Mouse (Mus musculus) thymus, adult 2 months (tissue): ENCODE data around the gene Xpo1. TPM values are rescaled to one million over a fixed set of nuclear protein-coding genes. Genes with fewer than 3 reads are reported as not detected.

Experiments used
- DNase-seq: peaks from one replicate; pipeline ENCODE4 v3.0.0; 2021
- H3K27ac ChIP-seq: fragments of 200-500 bp; 2 replicates; pipeline ENCODE4 v1.5.1; 2012; ENCODE audit warnings: low read length, control low read depth; ENCODE audit not compliant: control insufficient read depth, insufficient read depth
- H3K27me3 ChIP-seq: fragments of 200-500 bp; 2 replicates; pipeline ENCODE4 v1.6.1; 2012; ENCODE audit warnings: mild to moderate bottlenecking, low read length, moderate library complexity, mixed read lengths; ENCODE audit not compliant: control insufficient read depth, insufficient read depth
- H3K36me3 ChIP-seq: fragments of 200-500 bp; 2 replicates; pipeline ENCODE4 v1.6.1; 2012; ENCODE audit warnings: mild to moderate bottlenecking, low read length, moderate library complexity; ENCODE audit not compliant: control insufficient read depth, insufficient read depth
- H3K4me1 ChIP-seq: fragments of 200-500 bp; replicated peaks from 2 replicates; pipeline ENCODE4 v1.6.1; 2012; ENCODE audit warnings: low read length; ENCODE audit not compliant: control insufficient read depth, insufficient read depth
- H3K4me3 ChIP-seq: fragments of 200-500 bp; 2 replicates; pipeline ENCODE4 v1.5.1; 2012; ENCODE audit warnings: mild to moderate bottlenecking, low read length, control low read depth, moderate library complexity; ENCODE audit not compliant: control insufficient read depth, insufficient read depth
- CTCF ChIP-seq: fragments of 200-500 bp; IDR thresholded peaks from 2 replicates; pipeline ENCODE4 v1.5.1; 2012; ENCODE audit warnings: mild to moderate bottlenecking, control low read depth, low read length, moderate library complexity, borderline replicate concordance; ENCODE audit not compliant: control insufficient read depth, poor library complexity, insufficient read depth; ENCODE audit errors: extremely low read depth
- POLR2A ChIP-seq: fragments of 200-500 bp; IDR thresholded peaks from 2 replicates; pipeline ENCODE4 v1.6.1; 2012; ENCODE audit warnings: mild to moderate bottlenecking, low read length, control low read depth, moderate library complexity; ENCODE audit not compliant: control insufficient read depth, poor library complexity, insufficient read depth; ENCODE audit errors: extremely low read depth
- WGBS: fragments of 180-500 bp; shearing (Covaris S2); methylation state at CpG from one replicate; pipeline ENCODE4 v1.1.7; 2018; 5-methylcytosine and 5-hydroxymethylcytosine counted together
- polyA plus RNA-seq: library from polyadenylated mRNA; depleted of rRNA; stranded (reverse); fragments of >200 nt; gene quantifications from 2 replicates; pipeline ENCODE4 v1.2.3, GENCODE M21; 2012

Gene Xpo1
- polyA plus RNA-seq, 1 experiment: 9.7 TPM

- H3K27me3 ChIP-seq: no peaks in the 10 kb centered on the region
- DNase-seq: no peak
- 87% methylated on average over 4 of the region's 4 CpGs for WGBS
- H3K4me3 ChIP-seq: peak overlapping the region; percentile 67; the same call in 1 of the 2 replicates
- H3K36me3 ChIP-seq: no peaks in the 10 kb centered on the region
- peaks cover 6% of the 10 kb centered on the region for H3K4me1 ChIP-seq
- TF ChIP-seq POLR2A: no peak
- no peak for TF ChIP-seq CTCF
- peak overlapping the region; percentile 53; the same call in 1 of the 2 replicates for H3K27ac ChIP-seq
These were observed 1.3 kb upstream of the Xpo1 start for GRCm38 (mm10) chr11:23254548-23254947.

- DNase-seq: no peak
- Histone ChIP-seq H3K4me3 (peak overlapping the region; percentile 67), H3K27ac (peak overlapping the region; percentile 53; the same call in 1 of the 2 replicates), H3K27me3 (no peaks in the 10 kb centered on the region), H3K4me1 (peaks cover 6% of the 10 kb centered on the region), H3K36me3 (no peaks in the 10 kb centered on the region)
- TF ChIP-seq CTCF (no peak), POLR2A (peak; percentile 32)
- WGBS: 3% methylated on average over 24 of the region's 24 CpGs
These were observed 801 bp upstream of the Xpo1 start for GRCm38 (mm10) chr11:23255053-23255426.

- TF ChIP-seq POLR2A (no peak), CTCF (no peak)
- WGBS: under 1% methylated on average over 51 of the region's 51 CpGs
- Histone ChIP-seq H3K27ac (peak overlapping the region; percentile 89), H3K27me3 (no peaks in the 10 kb centered on the region), H3K36me3 (no peaks in the 10 kb centered on the region), H3K4me3 (peak overlapping the region; percentile 96), H3K4me1 (peaks cover 6% of the 10 kb centered on the region)
- no peak for DNase-seq
These were observed 457 bp downstream of the Xpo1 start for GRCm38 (mm10) chr11:23256194-23256802.

GRCm38 (mm10) chr11:23256803-23257704, 1.2 kb downstream of the Xpo1 start:
- Histone ChIP-seq H3K36me3 (peaks cover 3% of the 10 kb centered on the region), H3K4me1 (peaks cover 6% of the 10 kb centered on the region), H3K27me3 (no peaks in the 10 kb centered on the region), H3K4me3 (peak overlapping the region; percentile 96), H3K27ac (peak overlapping the region; percentile 89)
- no peak for TF ChIP-seq CTCF
- TF ChIP-seq POLR2A: peak; percentile 25; the same call in 1 of the 2 replicates
- WGBS: under 1% methylated on average over 48 of the region's 48 CpGs
- peak; percentile 77 for DNase-seq

- no peak for TF ChIP-seq POLR2A
- TF ChIP-seq CTCF: no peak
- WGBS: 95% methylated on average over 4 of the region's 4 CpGs
These were observed 3.2 kb downstream of the Xpo1 start for GRCm38 (mm10) chr11:23259073-23259472.

GRCm38 (mm10) chr11:23259481-23259880, 3.6 kb downstream of the Xpo1 start:
- peaks cover 25% of the 10 kb centered on the region for H3K36me3 ChIP-seq
- TF ChIP-seq CTCF (no peak), POLR2A (no peak)
- no peak overlapping the region for H3K4me3 ChIP-seq
- peaks cover 6% of the 10 kb centered on the region for H3K4me1 ChIP-seq
- H3K27me3 ChIP-seq: no peaks in the 10 kb centered on the region
- DNase-seq: no peak
- 98% methylated on average over 1 of the region's 1 CpGs for WGBS
- H3K27ac ChIP-seq: no peak overlapping the region

More at GRCm38 (mm10) chr11:23259073-23259472, 3.2 kb downstream of the Xpo1 start:
- peaks cover 21% of the 10 kb centered on the region for H3K36me3 ChIP-seq
- no peaks in the 10 kb centered on the region for H3K27me3 ChIP-seq
- DNase-seq: no peak
- peaks cover 6% of the 10 kb centered on the region for H3K4me1 ChIP-seq
- no peak overlapping the region for H3K27ac ChIP-seq
- no peak overlapping the region for H3K4me3 ChIP-seq
